Mouse (Mus musculus): ENCODE measurements around the gene Iars2. TPM values are rescaled to one million over a fixed set of nuclear protein-coding genes. Genes with fewer than 3 reads are reported as not detected.

Iars2 gene
- total RNA-seq, 2 experiments from 2014 or later, result 50.2 to 56.3 TPM

DNA sequence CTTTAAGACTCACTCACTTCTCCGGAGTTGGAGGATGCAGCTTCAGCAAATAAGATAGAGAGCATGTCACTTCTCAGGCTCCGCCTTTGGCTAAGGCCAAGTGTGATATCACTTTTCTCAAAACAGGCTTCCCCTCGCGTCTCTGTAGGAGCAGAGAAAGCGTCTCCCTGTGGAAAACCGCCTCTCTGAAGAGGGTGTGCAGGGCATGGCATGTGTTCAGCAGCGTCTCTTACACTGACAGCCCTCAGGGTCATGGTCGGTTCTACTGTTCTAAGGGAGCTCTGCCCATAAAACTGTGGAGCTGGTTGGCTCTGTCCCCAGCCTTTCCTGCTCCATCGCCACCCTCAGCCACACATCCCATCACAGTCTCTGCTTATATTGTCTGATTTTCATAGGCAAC, 49.9 kb downstream of the Iars2 start:
- no peak for DNase-seq

DNA sequence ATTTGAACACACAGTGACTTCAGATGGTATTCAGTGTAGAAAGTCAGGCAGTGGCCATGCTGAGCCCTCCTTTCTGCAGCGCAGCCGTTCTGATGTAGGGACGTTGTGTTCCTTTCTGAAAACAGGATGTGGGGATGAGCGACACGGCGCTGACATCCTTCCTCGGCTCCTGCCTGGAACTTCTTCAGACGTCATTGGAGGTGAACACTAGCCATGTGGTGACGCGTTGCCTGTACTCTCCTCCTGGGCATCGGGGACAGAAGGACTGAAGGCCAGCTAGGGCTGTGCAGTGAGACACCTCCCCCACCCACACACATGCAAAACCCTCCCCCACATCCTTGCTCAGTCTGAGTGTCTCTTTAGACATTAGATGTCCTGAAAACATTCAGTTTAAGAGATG, 52.2 kb downstream of the Iars2 start:
- DNase-seq, result no peak

DNA sequence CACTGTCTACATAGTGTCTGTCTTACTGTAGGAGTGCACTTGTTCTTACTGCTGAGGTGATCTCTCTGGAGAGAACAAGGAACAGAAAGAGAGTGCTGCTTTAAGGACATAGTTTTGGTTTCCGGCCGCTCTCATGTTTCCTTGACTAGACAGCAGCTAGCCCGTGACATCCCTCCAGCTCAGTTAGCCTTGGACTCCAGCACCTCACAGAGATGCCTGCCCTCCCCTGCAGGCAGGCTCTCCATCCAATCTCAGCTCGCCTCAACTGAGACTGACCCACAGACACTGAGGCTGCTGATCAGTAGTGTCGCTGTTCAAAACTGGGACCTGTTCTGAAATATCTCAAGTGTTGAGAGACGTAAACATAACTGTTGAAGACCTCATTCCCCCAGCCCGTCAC, 53.2 kb downstream of the Iars2 start:
- no peak for DNase-seq

DNA sequence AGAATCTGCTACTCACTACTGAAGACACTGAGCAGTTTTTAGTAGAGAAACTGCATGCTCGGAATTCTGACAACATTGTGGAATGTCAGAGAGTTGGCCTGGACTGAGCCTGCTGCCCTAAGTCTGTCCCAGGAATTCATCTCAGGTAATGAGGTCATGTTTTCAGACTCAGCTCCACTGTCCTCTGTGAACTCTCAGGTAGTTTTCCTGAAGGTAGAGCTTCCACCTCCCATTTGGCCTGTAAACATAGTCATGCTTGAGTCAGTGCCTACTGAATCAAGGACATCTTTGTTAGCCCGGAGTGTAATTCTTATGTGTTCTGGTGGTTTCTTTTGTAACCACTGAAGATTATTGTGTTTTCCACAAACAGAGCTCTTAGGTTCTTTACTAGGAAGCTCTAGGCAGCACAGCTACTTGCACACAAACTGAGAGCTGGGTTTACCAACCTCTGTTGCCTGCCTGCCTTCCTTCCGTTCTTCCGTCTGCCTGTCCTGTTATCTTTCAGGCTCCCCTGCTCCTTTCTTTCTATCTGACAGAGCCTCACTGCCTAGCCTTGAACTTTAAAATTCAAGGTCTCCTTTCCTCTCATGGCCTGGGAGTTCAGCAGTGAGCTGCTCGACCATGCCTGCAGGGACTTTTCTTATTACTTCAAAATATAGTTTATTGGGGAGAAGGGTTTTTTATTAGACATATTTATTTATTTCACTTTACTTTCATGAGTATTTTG, 54.2 kb downstream of the Iars2 start:
- DNase-seq, result no peak

DNA sequence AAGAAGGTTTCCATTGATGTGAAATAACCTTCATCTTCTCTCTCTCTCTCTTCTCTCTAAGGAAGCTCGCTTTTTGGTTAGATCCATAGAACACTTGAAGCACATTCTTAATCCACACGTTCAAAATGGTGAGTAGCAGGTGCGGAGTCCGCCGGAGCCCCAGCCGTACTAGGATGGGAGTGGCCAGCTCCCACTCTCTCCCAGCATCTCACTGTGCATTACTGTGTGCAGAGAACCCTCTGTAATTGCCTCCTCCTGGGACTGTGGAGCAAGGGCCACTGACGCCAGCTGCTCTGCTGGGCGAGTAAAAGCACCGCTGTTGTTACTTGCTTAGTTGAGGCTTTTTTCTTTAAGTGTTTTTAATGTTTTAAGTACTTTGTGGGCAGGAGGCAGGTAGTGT, 57.8 kb downstream of the Iars2 start:
- no peak for DNase-seq

DNA sequence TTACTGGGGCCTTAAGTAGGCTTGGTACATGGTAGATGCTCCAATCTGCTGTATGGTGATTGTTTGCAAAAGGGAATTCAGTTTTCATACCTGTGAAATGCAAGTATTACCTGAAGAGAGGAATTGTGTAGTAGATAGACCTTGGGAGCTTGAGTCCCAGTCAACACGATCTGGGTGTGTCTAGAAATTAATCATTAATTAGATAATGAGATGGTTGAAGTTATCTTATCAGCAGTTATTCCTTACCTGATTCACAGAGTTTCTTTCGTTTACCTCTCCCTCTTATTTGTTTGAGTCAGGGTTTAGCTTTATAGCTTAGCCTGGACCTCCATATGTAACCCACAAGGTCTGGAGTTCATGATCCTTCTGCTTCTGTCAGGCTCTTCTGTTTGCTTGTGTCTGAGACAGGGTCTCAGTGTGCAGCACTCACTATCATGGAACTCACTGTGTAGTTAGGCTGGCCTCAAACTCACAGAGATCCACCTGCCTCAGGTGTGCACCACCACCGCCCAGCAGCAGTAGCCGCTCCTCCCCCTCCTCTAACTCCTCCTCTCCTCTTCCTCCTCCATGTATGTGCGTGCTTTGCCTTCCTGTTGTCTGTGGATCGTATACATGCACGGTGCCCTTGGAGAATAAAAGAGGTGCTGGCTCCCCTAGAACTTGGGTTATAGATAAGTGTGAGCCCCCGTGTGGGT, 58.6 kb downstream of the Iars2 start:
- no peak for DNase-seq

DNA sequence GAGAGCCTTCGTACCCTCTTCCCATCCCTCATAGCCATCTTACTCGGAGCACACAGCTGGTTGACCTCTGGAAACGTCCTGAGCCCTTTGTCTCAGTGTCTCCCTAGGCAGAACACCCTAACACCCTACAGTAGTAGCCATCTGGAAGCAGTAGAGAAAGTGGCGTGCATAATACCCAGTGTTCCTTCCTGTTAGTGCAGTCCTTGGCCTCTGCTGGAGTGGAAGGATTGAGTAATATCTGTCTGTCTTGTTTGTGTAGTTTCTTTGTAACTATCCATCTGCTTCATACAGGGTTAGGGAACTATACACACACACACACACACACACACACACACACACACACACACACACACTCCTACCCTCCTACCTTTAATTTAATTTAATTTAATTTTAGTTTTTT, 60.5 kb downstream of the Iars2 start:
- DNase-seq, result no peak

DNA sequence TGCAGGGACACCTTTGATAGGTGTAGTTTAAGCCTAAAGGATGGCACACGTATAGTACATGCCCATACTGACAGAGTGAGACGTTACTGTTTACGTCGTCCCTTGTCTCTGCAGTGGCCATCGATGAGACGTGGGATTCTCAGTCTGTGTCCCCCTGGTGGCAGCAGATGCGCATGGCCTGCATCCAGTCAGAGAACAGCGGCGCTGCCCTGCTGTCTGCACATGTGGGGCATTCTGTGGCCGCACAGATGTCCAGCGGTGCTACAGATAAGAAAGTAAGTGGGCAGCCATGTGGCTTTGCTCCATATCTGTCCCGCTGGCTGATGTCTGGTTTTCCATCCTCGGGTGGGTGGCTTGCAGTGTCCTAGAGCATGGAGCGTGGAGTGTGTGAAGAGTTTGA, 66.6 kb downstream of the Iars2 start:
- DNase-seq, result peak; percentile 25

DNA sequence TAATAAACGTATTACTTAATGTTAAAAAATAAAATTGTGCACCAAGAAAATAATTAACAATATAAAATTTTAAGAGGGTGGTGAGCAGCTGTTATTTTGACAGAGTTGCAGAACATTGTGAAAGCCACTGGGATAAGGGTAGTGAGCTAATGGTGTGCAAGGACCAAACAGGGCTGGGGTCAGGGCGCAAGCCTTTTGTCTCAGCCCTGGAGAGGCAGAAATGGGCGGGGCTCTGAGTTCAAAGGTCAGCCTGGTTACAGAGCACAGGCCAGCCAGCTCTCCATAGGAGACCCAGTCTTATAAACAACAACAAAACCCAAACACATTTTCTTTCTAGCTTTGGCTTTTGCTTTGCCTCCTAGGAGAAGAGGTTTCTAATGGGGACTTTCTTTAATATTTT, 72.4 kb downstream of the Iars2 start:
- no peak for DNase-seq

DNA sequence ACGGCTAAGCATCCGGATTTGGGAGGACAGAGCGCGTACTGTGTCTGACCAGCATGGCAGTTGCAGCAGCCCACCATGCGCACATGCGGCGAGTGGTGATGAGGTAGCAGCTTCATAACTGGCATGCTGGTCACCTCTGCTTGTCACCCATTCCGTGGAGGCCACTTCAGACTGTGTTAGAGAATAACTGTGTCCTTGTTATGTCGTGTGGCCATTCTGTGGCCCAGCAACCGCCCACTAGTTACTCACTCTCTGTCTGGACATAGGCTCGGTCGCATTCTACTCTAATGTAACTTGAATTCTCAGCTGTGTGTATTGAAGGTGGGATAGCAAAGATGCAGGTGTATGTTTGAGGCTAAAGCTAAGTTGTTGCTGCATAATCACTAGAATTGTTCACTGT, 73.9 kb downstream of the Iars2 start:
- DNase-seq, result no peak

DNA sequence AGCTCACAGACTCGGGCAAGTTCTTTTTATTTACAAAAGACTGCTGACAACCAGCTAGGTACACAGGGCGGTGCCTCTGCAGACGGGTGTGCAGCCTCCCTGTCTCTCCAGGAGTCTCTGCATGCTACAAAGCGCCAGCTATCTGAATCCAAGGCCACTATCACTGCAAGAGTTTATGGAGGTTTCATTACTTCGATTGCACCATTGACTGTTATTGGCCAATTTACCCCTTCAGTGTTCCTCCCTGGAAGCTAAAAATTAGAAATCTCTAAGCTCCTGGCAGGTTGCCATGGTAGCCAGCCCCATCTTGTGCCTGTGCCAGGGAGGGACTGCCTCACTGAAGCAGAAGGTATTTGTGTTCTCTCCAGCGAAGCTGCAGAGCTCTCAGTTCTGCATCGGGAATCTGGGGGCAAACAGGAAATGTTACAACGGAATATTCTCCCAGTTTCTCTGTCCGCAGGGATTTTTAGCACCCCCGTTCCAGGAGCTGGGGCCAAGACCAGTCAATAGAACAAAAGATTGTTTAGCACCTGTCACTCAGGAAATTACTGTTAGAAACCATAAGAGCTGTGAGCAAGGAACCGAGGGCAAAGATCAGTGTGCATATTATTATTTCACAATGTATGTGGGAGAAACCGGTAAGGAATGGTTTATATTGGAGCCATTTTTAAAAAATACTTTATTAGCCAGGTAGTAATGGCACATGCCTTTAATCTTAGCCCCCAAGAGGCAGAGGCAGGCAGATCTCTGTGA, 75.9 kb downstream of the Iars2 start:
- DNase-seq, result no peak

DNA sequence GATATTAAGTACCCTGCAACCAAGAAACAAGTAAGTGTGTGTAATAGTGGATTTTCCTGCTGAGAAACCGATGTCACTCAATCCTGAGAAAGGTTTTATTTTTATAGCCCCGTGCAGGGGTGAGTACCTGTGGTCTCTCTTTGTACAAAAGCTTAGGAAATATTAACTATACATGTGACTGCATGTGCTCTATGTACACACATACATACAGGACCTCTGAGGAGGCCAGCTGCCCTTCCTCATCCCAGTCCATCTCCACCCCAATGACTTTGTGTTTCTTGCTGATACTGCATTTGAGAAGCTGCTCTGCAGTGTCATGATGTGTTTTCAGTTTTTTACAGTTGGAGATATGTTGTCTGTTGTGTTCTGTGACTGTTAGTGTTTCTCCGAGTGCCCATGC, 76.8 kb downstream of the Iars2 start:
- DNase-seq, result no peak

DNA sequence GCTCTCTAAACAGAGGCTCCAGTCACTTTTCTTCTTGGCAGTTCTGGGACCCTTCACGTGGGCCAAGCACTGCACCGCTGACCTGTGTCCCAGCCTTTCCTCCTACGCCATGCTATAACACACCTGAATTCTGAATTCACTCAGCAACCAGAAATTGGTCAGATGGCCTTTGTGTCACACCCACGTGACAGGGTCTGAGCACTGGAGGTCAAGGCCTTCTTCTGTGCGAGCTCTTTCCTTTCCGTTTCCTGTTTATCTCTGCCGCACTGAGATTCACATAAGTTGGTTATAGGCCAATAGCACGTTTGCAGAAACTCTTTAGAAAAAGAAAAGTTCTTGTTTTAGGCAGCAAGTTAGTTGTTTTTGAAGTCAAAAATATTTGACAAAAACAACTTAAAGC, 80.5 kb downstream of the Iars2 start:
- DNase-seq, result no peak

DNA sequence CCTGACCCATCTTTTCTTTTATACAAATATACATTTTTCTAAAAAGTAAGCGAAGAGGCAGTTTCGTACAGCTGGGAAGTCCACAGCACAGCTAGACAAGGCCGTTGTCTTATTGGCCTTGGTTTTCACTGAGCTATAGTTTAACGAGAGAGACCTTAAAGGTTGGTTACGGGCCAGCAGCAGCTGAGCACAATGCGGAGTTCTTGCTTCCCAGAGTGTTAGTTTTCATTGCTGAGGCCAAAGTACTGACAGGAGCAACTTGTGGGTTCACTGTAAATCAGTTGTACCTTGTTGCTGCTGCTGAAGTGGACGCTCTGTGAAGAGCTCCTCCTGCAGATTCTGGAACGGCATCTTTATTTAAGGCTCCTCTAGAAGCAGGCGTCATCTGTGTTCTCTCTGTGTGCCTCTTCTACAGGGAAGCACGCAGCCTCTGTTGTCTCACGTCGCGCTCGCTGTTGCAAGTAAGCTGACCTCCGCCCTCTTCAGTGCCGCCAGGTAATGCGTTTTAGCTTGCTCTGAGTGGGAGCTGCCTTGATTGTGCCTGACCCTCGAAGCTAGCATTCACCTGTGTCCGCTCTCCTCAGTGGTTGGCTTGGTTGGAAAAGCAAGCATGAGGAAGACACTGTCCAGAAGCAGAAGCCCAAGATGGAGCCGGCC, 81.6 kb downstream of the Iars2 start:
- DNase-seq, result no peak

DNA sequence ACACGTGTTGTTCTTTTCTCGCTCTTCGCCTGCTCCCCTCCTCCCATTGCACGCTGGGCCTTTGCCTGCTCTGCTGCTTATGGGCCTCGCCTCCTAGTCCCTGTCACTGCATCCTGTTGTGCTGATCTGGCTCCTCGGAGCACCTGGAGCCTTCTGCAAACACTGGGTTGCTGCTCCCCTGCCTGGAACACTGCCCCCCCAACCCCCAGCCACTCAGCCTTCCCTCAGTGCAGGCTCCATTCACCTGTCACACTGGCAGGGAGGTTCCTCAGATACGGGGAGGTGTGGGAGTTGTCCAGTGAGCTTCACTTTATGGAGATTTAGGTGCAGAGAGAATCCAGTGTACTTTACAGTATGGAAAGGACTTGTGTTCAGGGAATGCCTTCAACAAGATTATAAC, 83.7 kb downstream of the Iars2 start:
- DNase-seq, result no peak

DNA sequence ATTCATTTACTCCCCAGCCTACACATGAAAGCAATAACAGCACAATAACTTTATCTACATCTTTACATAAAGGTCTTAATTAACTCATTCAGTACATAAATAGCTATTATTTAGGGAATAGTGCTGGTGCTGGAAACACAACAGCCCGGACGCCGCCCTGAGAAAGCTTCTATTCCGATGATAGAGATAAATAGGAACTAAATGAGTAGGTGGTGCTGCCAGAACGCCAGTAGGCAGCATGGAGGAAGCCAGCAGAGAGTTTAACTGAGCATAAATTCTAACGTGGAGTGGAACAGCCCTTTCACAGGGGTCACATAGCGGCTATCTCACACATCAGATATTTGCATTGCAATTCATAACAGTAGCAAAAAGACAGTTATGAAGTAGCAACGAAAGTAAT, 86.2 kb downstream of the Iars2 start:
- no peak for DNase-seq

DNA sequence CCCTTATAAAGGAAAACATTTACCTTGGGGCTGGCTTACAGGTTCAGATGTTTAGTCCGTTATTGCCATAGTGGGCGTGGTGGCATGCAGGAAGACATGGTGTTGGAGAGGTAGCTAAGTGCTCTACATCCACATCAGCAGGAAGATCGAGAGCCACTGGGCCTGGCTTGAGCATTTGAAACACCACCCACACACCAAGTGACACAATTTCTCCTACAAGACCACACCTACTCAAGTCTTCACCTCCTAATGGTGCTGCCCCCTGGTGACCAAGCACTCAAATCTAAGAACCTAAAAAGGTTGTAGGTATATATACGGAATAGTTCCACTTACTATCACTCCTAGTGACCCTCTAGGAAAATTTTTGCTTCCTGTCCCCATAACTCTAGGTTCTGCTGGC, 92.7 kb downstream of the Iars2 start:
- no peak for DNase-seq

DNA sequence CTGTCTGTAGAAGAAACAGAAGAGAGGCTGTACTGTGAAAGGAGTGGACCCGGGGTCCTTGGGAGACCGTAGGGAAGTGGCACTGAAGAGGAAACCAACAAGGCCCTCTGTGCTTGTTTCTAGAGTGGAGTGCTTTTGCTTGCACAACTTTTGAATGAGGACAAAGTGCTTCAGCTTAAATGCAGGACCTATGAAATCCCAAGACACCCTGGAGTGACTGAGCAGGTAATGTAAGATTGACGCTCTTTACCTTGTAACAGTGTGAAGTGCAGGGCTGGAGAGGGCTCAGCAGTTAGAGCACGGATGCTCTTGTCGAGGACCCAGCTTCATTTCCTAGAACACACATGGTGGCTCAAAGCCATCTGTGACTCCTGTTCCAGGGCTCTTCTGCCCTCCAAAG, 93.4 kb downstream of the Iars2 start:
- no peak for DNase-seq

Small RNA genes lying within 50 kb of the gene (microRNA-seq; reads per million reads assigned to microRNA genes)
- 0 to 0.32 reads per million in 2 experiments for gene Mir194-1
- 0.75 to 1.3 reads per million in 2 experiments for gene Mir215
- gene Mir664, result 19.3 to 24.2 reads per million in 2 experiments

Other genes starting within 250 kb of the Iars2 start
- 10 to 100 TPM; 16.5 to 22.5 TPM for gene Rab3gap2, start 125.3 kb downstream of the Iars2 start, total RNA-seq (2021)
- gene Bpnt1, start 2.8 kb upstream of the Iars2 start, total RNA-seq (2021), result 10 to 100 TPM; 21.8 to 22.6 TPM
- 100 to 1,000 TPM; 113 to 115 TPM for gene Eprs, start 33.6 kb upstream of the Iars2 start, total RNA-seq (2021)
- gene Slc30a10, start 125.5 kb upstream of the Iars2 start, total RNA-seq (2021), result under 1 TPM; 0.05 to 0.07 TPM

Data from gastrocnemius, postnatal 10 days (tissue).